Mouse (Mus musculus) thymus, postnatal 0 days (tissue): ENCODE data around the gene Elmsan1. TPM values are rescaled to one million over a fixed set of nuclear protein-coding genes. Genes with fewer than 3 reads are reported as not detected.

Experiments used
- DNase-seq: peaks from one replicate; pipeline ENCODE4 v3.0.0-alpha.2; 2015; ENCODE audit warnings: low spot score
- polyA plus RNA-seq: library from polyadenylated mRNA; unstranded; fragments of >200 nt; fragmentation: Nextera tagmentation; extraction: Ambion mirVana; gene quantifications from 2 replicates; pipeline ENCODE4 v1.2.1, GENCODE M21; 2015

Gene Elmsan1
- polyA plus RNA-seq, 1 experiment from 2014 or later, result 5.1 TPM

DNA sequence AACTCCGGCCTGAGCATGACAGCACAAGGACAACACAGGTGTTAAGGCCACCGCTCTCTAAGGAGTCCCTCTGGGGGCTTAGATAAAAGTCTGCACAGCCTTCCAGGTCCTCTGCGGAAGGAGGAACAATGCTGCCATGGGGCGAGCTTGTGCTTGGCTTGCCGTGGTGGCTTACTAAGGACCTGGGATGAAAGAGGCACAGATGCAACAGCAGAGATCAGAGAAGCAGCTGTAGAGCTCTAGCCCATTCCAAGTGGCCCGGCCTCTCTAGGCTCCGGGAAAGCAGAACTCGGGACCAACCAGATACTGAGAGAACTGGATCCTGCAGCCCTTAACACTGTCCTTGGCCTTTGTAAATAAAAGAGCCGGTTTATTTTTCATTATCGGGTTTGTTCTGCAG lies 66.8 kb downstream of the Elmsan1 start:
- DNase-seq, result no peak

DNA sequence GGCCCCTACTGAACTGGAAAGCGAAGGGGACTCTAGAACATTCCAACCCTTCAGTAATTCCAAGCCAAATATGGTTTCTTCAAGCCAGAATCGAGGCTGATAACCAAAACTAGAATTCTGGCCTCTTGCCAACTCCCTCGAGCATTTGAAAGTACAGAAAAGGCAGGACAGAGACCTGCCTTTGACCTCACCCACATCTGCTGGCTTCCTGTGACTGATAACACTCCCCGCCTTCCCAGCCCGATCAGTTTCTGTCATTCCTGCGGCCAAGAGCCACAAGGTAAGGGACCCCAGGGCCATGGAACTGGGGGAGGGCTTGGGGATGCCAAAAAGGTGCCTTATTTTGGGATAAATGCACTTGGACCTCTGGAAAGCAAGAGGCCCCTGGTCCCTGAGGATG lies 67.7 kb downstream of the Elmsan1 start:
- DNase-seq, result no peak

DNA sequence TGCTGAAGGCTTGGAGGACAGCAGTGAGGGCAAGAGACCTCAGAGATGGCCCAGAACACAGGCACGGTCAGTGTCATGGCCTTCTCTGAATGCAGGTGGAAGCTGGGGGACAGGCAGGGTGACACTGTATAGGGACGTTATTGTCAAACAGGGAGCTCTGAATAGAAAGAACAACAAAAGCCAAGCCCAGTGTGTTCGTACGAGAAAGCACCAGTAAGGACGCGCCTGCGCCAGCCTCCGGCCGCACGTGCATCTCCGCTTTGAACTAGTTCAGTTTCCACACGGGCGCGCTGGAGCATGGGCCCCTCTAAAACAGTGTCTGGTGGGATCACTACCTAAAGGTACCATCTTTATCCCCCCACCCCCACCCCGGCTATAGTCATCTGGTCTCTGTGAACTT lies 68.7 kb downstream of the Elmsan1 start:
- no peak for DNase-seq

DNA sequence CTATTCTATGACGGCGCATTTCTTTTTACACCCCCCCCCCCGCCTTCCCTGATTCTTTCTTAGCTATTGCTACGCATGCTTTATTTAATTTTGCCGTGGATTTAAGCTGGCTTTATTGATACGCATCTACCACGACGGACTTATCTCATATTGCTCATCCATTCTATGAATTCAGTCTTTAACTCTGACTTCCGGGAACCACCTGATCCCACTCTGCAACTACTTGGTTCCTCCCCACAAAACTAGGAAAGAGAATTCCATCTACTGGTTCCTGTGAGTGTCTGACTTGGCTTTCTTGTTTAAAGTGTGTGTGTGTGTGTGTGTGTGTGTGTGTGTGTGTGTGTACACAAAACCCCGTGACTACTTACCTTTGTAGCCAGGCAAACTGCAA lies 70.1 kb downstream of the Elmsan1 start:
- DNase-seq, result no peak

DNA sequence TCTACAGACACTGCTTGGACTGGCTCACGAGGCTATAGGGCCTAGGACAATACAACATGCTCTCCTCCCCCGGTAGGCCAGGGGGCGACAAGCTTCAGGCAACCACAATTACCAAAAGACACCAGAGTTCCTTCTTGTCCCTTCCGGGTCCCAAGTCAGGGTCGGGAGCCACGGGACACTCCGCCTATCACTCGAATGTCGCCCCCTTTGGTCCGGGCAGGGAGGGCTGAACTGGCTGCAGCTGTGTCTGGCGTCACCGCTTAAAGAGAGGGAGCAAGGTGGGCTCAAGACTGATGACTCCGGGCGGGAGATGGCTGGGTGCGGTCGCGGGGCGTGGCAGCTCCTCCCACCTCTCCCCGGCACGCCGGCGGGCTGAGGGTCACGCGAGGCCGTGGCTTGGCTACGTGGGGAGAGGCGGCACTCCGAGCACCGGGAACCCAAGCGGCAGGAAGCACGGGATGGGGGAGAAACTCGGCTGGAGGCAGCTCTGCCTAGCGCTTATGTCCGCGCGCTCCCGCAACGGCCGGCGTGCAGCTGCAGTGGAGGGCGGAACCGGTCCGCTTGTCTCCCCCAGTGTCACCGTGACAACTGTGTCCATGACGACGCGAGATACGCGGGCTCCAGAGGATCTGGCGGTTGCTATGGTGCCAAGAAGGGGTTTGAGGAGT lies 70.6 kb downstream of the Elmsan1 start, which contains the start of gene Pnma1:
Gene Pnma1, minus strand, starts transcription at position 536 of the 668 bp plus-strand sequence.
- DNase-seq, result peak; percentile 72

DNA sequence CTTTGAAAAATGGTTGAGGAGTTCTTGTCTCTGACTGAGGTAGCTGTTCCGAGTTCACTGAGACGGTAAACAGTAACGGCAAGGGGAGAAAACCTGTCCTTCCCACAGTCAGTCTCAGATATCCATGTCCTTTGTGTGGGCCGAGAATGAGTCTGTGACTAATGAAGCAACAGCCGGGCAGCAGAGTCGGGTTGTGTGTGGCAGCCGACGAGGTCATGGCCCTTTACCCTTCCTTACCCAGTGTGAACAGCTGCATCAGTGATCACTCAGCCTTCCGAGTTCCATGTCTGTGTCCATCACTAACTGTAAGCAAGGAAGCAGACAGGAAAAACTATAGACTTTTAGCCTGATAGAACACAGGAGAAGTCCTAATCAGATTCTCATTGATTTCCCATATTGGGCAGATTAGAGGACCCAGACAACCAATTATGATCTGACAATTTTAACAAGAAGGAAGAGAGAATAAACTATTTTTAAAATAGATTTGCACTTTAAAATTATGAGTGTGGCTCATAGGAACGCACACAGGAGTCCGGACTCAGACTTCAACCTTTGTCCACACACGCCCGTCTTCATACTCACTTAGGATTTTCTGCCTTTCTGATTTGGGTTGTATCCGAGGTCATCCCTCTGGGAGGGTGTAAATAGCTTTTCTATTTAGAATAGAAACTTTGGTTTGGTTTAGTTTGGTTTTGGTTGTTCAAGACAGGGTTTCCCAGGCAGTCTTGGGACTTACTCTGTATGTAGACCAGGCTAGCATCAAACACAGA lies 76.2 kb downstream of the Elmsan1 start:
- DNase-seq, result no peak

DNA sequence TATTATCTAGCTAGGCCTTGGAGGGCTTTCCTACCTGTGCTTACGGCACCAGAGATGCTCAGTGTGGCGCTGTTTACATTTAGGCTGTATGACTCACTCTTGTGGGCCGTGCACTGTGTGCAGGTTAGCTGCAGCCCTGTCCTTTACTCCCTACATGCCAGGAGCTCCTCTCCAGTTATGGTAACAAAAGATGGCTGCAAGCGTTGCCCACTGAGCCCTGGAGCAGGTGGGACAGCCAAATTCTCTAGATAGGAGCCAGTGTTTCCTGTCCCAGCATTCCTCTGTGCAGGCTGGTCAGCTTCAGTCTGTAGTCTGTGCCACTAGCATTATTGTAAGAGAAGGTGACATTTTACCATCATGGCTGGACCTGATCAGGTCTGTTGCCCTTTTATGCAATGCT lies 77.4 kb downstream of the Elmsan1 start:
- DNase-seq, result no peak

DNA sequence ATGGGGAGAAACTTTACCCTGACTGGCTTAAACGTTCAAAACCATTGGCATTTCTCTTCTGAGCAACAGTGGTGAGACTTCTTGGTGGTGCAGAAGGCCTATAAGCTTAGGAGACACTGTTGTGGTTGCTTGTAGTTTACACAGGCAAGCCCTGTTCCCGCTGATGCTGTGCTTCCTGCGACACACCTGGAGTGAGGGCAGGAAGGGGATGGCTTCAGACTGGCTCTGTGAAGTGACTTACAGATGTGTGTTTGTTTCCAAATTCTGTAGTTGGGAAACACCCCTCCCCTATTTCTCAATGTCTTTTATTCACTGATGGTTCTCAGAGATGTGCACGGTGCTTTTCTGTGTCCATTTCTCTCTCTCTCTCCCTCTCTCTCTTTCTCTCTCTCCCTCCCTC lies 78.5 kb downstream of the Elmsan1 start:
- DNase-seq, result no peak

DNA sequence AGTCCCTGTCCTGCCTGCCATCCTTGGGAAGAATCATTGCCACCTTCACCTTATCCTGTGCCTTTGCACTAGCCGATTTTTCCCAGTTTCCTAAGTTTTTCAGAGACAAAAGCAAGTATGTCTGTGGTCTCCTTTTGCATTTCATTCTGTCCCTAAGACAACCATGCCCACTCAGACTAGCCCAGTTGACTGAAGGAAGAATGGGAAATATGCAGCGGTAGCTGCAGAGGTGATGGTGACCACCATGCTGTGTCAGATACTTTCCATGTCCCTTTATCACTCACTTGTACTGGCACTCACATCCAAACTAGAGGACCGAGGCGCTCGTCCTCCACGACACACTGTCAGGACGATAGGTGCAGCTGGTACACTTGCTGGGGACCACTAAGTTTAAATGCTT lies 81.5 kb downstream of the Elmsan1 start:
- DNase-seq, result no peak

DNA sequence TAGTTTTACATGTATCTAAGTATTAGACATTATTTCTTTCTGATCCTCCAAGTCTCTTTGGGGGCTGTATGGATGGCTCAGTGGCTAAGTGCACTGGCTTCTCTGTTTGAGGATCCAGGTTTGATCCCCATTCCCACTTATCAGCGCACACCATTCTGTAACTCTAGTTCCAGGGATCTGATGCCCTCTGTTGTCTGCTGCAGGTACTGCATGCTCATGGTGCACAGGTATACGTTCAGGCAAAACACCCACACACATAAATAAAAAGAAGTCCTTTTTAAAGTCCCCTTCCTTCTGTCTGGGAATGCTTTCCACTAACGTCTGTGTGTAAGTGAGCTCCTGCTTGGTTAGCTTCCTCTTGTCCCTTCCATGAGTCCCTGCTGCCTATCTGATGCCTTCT lies 86.4 kb downstream of the Elmsan1 start:
- DNase-seq, result peak; percentile 50

DNA sequence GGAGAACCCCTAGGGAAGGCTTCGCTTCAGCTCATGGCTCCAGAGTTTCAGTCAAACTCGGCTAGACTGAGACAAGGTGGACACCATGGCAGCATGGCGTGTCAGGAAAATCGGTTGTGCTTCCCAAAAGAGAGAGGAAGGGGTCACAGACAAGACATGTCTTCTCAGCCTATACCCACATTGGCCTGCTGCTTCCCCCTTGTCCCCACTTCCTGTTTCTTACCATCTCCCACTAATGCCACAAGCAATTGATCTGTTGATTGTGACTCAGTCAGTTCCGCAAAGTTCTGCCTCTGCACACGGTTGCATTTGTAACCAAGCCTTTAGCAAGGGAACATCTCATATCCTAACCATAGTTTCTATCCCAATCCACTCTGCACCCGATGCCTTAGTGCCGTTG lies 88.8 kb downstream of the Elmsan1 start:
- DNase-seq, result no peak

DNA sequence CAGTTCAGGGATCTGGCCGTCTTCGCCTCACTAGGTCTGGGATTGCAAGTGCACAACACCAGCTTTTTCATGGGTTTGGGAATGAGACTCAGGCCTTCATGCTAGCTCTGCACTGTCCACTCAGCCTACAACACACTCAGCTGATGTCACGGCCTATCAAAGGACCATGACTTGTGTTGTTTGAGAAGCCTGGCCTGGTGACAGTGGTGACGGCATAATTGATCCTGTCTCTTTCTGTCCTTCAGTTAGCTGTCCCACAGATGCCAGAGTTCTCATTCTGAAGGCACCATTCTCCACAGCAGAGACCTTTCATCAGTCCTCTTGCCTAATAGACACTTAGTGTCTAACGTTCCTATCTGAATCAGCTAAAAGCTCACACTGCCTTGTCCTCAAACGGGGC lies 90.1 kb downstream of the Elmsan1 start:
- no peak for DNase-seq

DNA sequence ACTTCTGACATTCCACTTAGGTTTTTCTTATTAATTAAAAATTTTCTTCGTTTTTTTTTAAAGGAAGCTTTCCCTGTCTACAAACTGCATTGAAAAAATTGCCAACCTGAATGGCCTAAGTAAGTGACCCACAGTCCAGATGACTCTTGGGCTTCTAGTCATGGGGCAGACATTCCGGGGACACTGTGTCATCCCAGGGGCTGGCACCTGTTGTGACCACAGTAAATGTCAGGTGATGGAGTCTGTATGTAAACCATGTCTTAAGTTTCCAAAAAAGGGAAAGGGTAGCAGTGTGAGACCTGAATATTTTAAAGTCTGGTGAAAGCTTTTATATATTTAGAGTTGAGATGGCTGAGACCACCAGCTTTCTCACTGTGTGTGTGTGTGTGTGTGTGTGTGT lies 91.8 kb downstream of the Elmsan1 start:
- no peak for DNase-seq

DNA sequence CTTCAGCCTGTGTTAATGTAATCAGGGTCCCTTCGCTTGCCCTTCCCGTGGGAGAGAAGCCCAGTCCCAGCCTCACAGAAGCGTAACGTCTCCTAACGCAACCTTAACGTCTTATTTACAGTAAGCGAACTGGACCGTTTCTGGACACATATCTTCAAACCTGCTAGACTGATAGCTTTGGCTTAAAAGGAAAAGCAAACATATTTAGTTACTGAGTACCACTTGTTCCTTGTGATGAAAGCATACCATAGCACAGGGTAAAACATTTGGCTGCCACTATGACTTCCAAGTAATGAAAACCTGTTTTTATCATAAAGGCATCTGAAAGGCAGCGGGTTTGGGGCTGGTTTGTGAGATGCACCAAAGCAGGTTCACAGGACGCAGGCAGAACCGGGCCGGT lies 92.8 kb downstream of the Elmsan1 start:
- DNase-seq, result no peak

DNA sequence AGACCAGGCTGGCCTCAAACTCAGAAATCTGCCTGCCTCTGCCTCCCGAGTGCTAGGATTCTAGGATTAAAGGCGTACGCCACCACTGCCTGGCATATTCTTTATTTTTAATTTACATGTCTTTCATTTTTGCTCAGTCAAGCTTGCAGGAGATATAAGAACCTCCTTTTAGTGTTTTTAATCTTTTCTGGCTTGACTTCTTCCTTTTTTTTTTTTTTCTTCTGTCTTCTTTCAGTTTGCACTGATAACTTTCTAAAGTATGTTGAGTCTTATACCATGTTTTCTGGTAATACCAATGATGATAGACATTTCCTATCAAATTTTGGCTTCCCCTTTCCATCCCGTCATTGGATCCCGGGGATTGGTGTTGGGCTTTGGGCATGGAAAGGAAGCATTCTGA lies 99.1 kb downstream of the Elmsan1 start:
- DNase-seq, result no peak

DNA sequence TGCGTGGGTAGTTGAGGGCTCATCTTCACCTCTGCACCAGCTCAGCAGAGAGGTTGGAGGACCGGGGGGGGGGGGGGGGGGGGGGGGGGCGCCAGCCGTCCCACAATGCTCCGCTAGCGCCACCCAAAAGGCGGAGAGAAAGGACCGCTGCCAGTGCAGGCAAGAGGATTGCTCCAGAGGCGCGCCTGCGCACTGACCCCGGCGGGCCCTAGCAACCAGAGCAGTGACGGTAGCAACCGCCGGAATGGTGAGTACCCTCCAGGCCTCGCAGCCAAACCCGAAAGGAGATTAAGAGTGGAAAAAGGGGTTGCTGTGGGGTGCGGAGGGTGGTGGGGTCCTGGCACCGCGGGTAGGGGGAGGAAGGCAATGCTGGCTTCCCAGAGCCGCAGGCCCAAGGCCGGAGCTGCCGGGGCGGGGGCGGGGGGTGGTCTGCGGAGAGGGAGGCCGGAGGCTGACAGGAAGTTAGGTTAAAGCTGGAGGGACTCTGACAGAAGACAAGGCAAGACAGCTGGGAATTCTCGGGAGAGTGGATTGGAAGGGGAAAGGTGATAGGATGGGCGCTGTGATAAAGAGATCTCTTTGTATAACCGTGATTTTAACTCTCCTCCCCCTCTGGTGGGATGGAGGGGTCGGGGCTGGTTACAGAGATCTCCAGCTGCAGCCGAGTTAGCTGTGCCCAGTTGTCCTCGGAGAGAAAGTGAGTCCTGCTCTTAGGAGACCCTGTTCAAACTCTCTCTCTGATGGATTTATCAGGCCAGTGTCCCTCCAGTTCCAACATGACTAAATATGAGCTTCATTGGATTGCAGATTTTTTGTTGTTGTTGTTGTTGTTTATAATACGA lies 104.3 kb downstream of the Elmsan1 start, which contains the start of gene Dnal1:
Gene Dnal1, plus strand, starts transcription at position 214 of the 842 bp plus-strand sequence.
- peak; percentile 87 for DNase-seq

DNA sequence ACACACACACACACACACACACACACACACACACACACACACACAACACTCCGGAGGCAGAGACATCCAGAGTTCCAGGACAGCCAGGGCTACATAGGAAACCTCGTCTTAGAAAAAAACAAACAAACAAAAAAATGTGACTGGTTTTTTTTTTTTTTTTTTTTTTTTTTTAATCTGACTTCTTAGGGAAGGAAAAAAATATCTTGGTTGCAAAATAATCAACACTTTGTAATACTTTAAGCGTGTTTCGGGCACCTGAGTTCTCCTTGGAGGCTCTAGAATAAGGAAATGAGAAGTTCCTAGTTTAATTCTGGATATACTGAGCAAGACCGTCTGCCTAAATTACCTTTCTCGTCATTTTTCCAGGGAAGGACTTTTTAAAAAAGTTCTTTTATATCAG lies 105.0 kb downstream of the Elmsan1 start:
- no peak for DNase-seq

DNA sequence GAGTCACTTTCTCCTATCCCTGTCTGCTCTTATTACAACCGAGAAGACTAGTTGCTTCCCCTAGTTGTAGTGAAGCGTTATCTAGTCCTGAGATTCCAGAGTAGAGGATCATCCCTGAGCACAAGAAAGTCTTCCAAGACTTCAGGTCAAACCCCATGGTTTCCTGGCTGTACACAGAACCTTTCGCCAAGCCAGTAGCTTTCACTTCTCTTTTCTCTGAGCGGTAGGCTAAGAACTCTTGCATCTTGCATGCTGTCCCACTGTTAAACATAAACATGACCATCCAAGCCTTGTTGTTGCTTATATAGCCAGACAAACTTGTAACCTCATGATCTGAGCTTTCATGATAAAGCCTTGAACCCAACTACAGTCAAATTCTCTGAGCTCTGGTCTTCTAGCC lies 107.9 kb downstream of the Elmsan1 start:
- no peak for DNase-seq

DNA sequence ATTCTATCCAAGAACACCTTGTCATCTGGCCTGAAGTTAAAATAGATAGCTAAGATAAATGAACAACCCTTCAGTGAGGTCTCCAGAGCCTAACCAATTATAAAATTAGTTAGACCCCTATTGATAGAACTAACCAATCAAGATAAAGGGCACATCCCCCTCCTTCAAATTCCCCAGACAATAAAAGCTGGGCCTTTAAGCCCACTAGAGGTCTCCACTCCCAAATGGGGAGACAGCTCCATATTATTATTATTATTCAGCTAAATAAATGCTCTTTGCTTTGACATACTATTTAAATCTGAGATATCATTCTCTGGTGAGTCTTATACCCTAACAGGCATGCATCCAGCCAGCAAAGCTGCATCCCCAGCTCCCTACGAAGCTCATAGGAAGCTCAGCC lies 108.8 kb downstream of the Elmsan1 start:
- DNase-seq, result no peak

DNA sequence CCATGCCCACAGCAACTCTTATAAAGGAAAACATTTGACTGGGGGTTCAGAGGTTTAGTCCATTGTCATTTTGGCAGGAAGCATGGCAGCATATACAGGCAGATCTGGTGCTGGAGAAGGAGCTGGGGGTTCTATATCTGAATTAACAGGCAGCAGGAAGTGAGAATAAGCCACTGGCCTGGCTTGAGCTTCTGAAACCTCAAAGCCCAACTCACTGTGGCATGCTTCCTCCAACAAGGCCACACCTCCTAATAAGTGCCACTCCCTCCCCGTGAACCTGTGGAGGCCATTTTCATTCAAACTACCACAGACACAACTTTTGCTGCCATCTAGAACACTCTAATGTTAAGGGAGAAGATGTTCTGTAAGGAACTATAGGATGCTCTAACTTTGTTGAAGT lies 111.0 kb downstream of the Elmsan1 start:
- no peak for DNase-seq

DNA sequence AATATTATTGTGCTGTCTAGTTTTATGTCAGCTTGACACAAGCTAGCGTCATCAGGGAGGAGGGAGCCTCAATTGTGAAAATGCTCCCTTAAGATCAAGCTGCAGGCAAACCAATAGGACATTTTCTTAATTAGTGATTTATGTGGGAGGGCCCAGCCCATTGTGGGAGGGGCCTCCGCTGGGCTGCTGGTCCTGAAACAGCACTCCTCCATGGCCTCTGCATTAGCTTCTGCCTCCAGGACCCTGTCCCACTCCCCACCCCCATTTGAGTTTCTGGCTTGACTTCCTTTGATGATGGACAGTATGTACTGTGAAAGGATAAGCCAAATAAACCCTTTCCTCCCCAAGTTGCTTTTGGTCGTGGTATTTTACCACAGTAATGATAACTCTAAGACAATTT lies 111.7 kb downstream of the Elmsan1 start:
- DNase-seq, result no peak

DNA sequence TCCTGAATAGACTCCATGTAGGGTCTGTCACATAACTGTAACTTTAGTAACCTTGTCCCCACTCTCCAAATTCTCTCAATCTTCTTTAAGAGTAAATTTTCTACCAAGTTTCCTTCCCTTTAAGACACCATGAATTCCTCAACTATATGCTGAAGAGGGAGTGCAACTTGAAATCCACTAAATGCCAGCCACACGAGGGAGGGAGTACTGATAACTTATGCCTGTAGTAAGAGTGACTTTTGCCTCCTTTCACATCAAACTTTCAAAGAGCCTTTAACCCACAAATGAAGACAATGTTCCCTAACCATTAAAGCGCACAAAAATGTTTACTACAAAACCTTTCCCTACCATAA lies 117.2 kb downstream of the Elmsan1 start:
- DNase-seq, result no peak
